Mouse (Mus musculus): ENCODE results near the gene P2ry14. TPM values are rescaled to one million over a fixed set of nuclear protein-coding genes. Genes with fewer than 3 reads are reported as not detected.

P2ry14 gene
- polyA plus RNA-seq, 1 experiment: 0.07 TPM

- TF ChIP-seq E2F4 (IDR thresholded peaks at IDR 0.05; ENCODE audit: insufficient read depth): no peak
- no peak for TF ChIP-seq USF1 (IDR thresholded peaks at IDR 0.05; ENCODE audit: low read depth)
- H3K36me3 ChIP-seq (ENCODE audit: control insufficient read depth, insufficient read depth): no peaks in the 10 kb centered on the region
- H3ac ChIP-seq (ENCODE audit: control insufficient read depth, insufficient read length): no peak overlapping the region
- no peaks in the 10 kb centered on the region for H3K27me3 ChIP-seq (ENCODE audit: control insufficient read depth, insufficient read depth, insufficient read length)
- no peaks in the 10 kb centered on the region for H3K79me2 ChIP-seq (ENCODE audit: control insufficient read depth, insufficient read depth)
- no peak overlapping the region for H3K4me3 ChIP-seq
- no peak overlapping the region for H3K4me2 ChIP-seq (ENCODE audit: low read depth)
Measured at GRCm38 (mm10) chr3:59066558-59067294, 86.7 kb downstream of the P2ry14 start.

DNA sequence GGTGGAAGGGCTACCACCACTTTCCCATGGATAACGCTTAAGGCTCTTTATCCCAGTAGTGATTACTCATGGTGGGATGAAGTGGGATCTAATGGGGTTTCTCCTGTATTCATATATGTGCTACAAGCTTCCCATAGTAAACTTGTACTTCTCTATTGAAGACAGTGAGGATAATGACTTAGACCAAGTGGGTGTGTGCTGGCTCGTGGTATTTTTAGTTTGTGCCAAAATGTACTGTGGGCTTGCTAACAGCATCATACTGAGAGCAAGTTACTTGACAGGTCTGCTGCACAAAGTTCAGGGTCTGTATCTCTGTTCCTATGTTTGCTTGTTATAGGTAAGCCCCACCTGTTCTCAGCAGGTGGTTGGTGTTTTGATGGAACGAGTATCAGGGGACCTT lies 87.5 kb downstream of the P2ry14 start:
- Histone ChIP-seq H3K79me2 (ENCODE audit: control insufficient read depth, insufficient read depth) (no peaks in the 10 kb centered on the region), H3ac (ENCODE audit: control insufficient read depth, insufficient read length) (no peak overlapping the region), H3K27me3 (ENCODE audit: control insufficient read depth, insufficient read depth, insufficient read length) (no peaks in the 10 kb centered on the region), H3K4me2 (ENCODE audit: low read depth) (no peak overlapping the region), H3K36me3 (ENCODE audit: control insufficient read depth, insufficient read depth) (no peaks in the 10 kb centered on the region), H3K4me3 (no peak overlapping the region)
- no peak for TF ChIP-seq MYOD1 (IDR thresholded peaks at IDR 0.05; ENCODE audit: control insufficient read depth in 1 of 3, insufficient read length in 2 of 3, low read depth in 2 of 3)
- no peak for TF ChIP-seq TCF3 (IDR thresholded peaks at IDR 0.05; ENCODE audit: insufficient read length, low read depth)
- no peak for TF ChIP-seq USF1 (IDR thresholded peaks at IDR 0.05; ENCODE audit: low read depth)
- TF ChIP-seq CEBPB (IDR thresholded peaks at IDR 0.05; ENCODE audit: insufficient read depth, poor library complexity, severe bottlenecking): no peak
- no peak for TF ChIP-seq MAX (IDR thresholded peaks at IDR 0.05; ENCODE audit: low read depth)
- TF ChIP-seq REST (IDR thresholded peaks at IDR 0.05; ENCODE audit: insufficient read depth, insufficient read length): no peak
- TF ChIP-seq TCF12 (IDR thresholded peaks at IDR 0.05; ENCODE audit: insufficient read depth, poor library complexity, severe bottlenecking): no peak
- TF ChIP-seq SRF (IDR thresholded peaks at IDR 0.05; ENCODE audit: control insufficient read depth, insufficient read length, low read depth): no peak
- TF ChIP-seq MYOG (IDR thresholded peaks at IDR 0.05; ENCODE audit: control insufficient read depth in 1 of 3, insufficient read depth in 1 of 3, insufficient read length in 2 of 3, low read depth in 2 of 3): no peak
- no peak for TF ChIP-seq POLR2A (IDR thresholded peaks at IDR 0.05; ENCODE audit: insufficient read length, low read depth)
- no peak for TF ChIP-seq E2F4 (IDR thresholded peaks at IDR 0.05; ENCODE audit: insufficient read depth)
- no peak for TF ChIP-seq POLR2AphosphoS2 (IDR thresholded peaks at IDR 0.05; ENCODE audit: insufficient read length, low read depth)

Other genes starting within 250 kb of the P2ry14 start
- 0.01 TPM for gene Med12l, start 147.8 kb downstream of the P2ry14 start, polyA plus RNA-seq (2012; fragmentation: generic; extraction: Trizol)
- not detected for gene Gpr171, start 51.8 kb downstream of the P2ry14 start, polyA plus RNA-seq (2012; fragmentation: generic; extraction: Trizol)
- not detected for gene Gpr87, start 41.5 kb upstream of the P2ry14 start, polyA plus RNA-seq (2012; fragmentation: generic; extraction: Trizol)
- not detected for gene P2ry13, start 57.3 kb upstream of the P2ry14 start, polyA plus RNA-seq (2012; fragmentation: generic; extraction: Trizol)
- not detected for gene P2ry12, start 109.3 kb upstream of the P2ry14 start, polyA plus RNA-seq (2012; fragmentation: generic; extraction: Trizol)
- gene Igsf10, start 190.8 kb upstream of the P2ry14 start, polyA plus RNA-seq (2012; fragmentation: generic; extraction: Trizol): 0.05 TPM